Mouse (Mus musculus): Measurements from ENCODE around the gene Mtmr14. TPM values are rescaled to one million over a fixed set of nuclear protein-coding genes. Genes with fewer than 3 reads are reported as not detected.

Gene Mtmr14
- polyA plus RNA-seq, 1 experiment from 2014 or later: 40.1 TPM

DNA sequence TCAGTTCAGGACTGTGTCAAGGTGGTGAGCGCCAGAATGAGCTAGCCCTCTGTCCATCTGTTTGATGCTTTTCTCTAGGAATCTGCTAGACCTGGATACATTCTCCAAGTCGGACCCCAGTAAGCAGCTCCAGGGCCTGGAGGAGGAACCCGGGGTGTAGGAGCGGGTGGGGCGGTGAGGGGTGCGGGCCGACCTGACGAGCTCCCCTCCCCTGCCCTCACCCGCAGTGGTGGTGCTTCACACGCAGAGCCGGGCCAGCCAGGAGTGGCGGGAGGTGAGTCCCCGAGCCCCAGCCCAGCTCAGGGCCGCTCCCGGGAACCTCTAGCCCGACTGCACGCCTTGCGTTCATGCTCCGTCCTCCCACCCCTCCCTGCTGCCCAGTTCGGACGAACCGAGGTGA, 45.3 kb downstream of the Mtmr14 start:
- Histone ChIP-seq H3K27me3 (replicated peaks) (peaks cover 32% of the 10 kb centered on the region), H3K27ac (no peak overlapping the region), H3K9me3 (no peaks in the 10 kb centered on the region), H3K4me3 (peak overlapping the region; percentile 30), H3K36me3 (replicated peaks) (peaks cover 3% of the 10 kb centered on the region; the same call in 1 of the 2 replicates), H3K4me1 (peaks cover 16% of the 10 kb centered on the region), H3K4me2 (peak overlapping the region; percentile 58), H3K9ac (peak overlapping the region; percentile 27; the same call in 1 of the 2 replicates)
- 2% methylated on average over 22 of the region's 22 CpGs for WGBS
- peak; percentile 35 for ATAC-seq (replicated peaks)

DNA sequence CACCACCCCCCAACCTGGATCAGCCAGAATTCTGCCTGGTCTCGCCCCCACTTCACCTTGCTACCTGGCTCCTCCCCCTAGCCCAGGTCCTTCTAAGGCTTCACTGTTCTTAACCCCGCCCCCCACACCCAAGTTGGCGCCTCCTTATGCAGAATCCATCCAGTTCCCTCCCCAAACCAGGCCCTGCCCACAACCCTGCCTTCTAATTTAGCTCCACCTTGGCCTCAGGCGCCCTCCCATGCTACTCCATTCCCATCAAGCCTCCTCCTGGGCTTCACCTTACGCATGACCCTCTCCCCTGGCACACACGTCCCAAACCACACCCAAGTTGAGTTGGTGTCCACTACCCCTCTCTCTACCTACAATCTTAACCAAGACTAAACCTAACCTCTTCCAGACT, 45.9 kb downstream of the Mtmr14 start:
- ATAC-seq (replicated peaks): 0 out of 2 replicates have a peak, but pooled peaks have one; percentile 7
- H3K4me1 ChIP-seq: peaks cover 16% of the 10 kb centered on the region
- peaks cover 32% of the 10 kb centered on the region for H3K27me3 ChIP-seq (replicated peaks)
- H3K36me3 ChIP-seq (replicated peaks): peaks cover 3% of the 10 kb centered on the region; the same call in 1 of the 2 replicates
- H3K4me3 ChIP-seq: peak overlapping the region; percentile 30; the same call in 1 of the 2 replicates
- no peak overlapping the region for H3K9ac ChIP-seq
- no peaks in the 10 kb centered on the region for H3K9me3 ChIP-seq
- H3K27ac ChIP-seq: no peak overlapping the region
- H3K4me2 ChIP-seq: peak overlapping the region; percentile 58
- 8% methylated on average over 6 of the region's 6 CpGs for WGBS

DNA sequence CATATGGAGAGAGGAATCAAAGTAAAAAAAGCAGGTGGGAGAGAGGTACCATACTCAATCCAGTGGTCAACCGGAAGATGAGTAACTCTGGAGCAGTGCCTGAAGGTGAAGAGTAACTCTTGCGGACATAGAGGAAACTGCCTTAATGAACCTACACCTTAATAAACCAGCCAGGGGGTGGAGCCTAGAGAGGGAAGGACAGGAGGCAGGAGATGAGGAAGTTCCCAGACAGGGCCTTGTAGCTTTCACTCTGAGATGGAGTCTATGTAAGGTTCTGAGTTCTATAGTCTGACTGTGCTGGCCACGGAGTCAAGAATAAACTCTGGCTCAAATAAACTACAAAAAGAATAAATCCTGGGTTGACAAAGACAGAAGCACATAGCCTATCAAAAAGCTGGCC, 47.3 kb downstream of the Mtmr14 start:
- Histone ChIP-seq H3K4me2 (no peak overlapping the region), H3K9ac (no peak overlapping the region), H3K36me3 (replicated peaks) (peaks cover 3% of the 10 kb centered on the region; the same call in 1 of the 2 replicates), H3K9me3 (no peaks in the 10 kb centered on the region), H3K27ac (no peak overlapping the region), H3K27me3 (replicated peaks) (peaks cover 32% of the 10 kb centered on the region), H3K4me1 (peaks cover 16% of the 10 kb centered on the region), H3K4me3 (no peak overlapping the region)
- WGBS: 79% methylated on average over 3 of the region's 3 CpGs
- ATAC-seq (replicated peaks): no peak

DNA sequence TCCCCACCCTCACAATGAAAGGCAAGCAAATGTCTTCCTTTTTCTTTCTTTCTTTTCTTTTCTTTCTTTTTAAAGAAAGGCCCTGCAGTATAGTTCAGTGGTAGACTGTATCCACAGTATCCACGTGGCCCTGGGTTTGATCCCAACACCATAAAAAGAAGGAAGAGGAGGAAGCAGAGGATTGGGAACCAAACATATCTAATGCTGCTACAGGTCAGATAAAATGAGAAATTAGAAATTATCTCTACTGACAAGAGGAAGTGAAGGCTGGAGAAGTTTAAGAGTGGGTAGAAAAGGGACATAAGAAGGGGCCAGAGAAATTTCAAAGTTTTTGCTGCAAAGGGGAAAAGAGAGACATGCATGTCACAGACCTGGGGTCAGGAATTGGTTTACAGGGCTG, 48.7 kb downstream of the Mtmr14 start:
- Histone ChIP-seq H3K9me3 (no peaks in the 10 kb centered on the region), H3K4me1 (peaks cover 16% of the 10 kb centered on the region), H3K36me3 (replicated peaks) (no peaks in the 10 kb centered on the region), H3K9ac (no peak overlapping the region), H3K27me3 (replicated peaks) (peaks cover 32% of the 10 kb centered on the region), H3K4me3 (no peak overlapping the region), H3K27ac (no peak overlapping the region), H3K4me2 (no peak overlapping the region)
- no peak for ATAC-seq (replicated peaks)
- 64% methylated on average over 1 of the region's 1 CpGs for WGBS

DNA sequence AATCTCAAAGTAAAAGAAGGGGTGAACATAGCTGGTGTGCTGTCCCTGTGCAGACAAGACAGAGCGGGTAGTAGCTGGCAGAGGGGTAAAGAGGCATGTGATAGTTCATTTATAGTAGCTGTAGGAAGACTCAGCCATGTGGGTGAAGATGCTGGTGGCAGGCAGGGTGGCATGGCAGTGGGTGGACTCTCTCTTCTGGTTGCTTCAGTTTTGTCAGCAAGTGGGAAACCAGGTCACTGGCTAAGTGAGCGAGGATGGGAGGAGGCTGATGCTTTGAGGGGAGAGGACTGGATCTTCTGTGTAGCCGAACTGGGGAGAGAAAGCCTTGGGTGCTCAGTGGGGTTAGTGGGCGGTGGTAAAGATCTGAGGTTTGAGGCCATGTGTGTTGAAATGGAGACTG, 49.6 kb downstream of the Mtmr14 start:
- H3K4me2 ChIP-seq: no peak overlapping the region
- peaks cover 10% of the 10 kb centered on the region for H3K4me1 ChIP-seq
- no peaks in the 10 kb centered on the region for H3K9me3 ChIP-seq
- H3K9ac ChIP-seq: no peak overlapping the region
- no peak overlapping the region for H3K4me3 ChIP-seq
- WGBS: 65% methylated on average over 4 of the region's 4 CpGs
- no peaks in the 10 kb centered on the region for H3K36me3 ChIP-seq (replicated peaks)
- no peak overlapping the region for H3K27ac ChIP-seq
- peaks cover 23% of the 10 kb centered on the region for H3K27me3 ChIP-seq (replicated peaks)
- no peak for ATAC-seq (replicated peaks)

DNA sequence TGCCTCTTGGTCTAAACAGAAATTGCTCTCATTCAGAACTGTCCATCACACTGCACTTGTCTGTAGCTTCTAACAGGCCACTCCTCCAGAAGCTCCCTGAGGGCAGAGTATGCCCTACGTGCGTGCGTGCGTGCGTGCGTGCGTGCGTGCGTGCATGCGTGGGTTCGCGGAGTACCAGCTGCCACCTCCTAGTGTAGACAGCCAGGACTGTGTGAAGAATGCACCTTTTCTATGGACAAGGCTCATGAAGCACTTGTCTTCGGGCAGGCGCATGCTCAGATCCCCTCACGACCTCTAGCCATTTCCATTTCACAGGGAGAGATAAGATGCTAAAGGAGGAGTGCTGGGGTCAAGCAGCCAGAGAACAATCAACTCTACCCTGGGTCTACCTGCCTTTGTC, 51.7 kb downstream of the Mtmr14 start:
- Histone ChIP-seq H3K36me3 (replicated peaks) (no peaks in the 10 kb centered on the region), H3K27ac (no peak overlapping the region), H3K9me3 (no peaks in the 10 kb centered on the region), H3K4me1 (no peaks in the 10 kb centered on the region), H3K4me3 (no peak overlapping the region), H3K4me2 (no peak overlapping the region), H3K27me3 (replicated peaks) (peaks cover 4% of the 10 kb centered on the region), H3K9ac (no peak overlapping the region)
- ATAC-seq (replicated peaks): no peak
- 95% methylated on average over 15 of the region's 15 CpGs for WGBS

DNA sequence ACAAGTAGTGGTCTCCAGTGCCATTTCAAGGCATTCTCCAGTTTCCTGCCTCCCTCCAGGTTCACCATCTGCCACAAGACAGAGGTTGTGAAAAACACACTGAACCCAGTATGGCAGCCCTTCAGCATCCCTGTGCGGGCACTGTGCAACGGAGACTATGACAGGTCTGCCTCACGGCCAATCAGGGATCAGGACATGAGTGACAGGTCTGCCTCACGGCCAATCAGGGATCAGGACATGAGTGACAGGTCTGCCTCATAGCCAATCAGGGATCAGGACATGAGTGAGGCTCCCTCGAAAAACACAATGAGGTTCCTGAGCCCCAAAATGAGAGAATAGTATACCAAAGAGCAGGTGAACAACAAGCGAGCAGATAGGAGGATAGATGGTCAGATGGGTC, 52.7 kb downstream of the Mtmr14 start:
- no peak overlapping the region for H3K27ac ChIP-seq
- H3K9me3 ChIP-seq: no peaks in the 10 kb centered on the region
- H3K4me2 ChIP-seq: no peak overlapping the region
- no peak overlapping the region for H3K4me3 ChIP-seq
- H3K27me3 ChIP-seq (replicated peaks): no peaks in the 10 kb centered on the region; the same call in 1 of the 2 replicates
- WGBS: 79% methylated on average over 6 of the region's 6 CpGs
- ATAC-seq (replicated peaks): no peak
- no peaks in the 10 kb centered on the region for H3K36me3 ChIP-seq (replicated peaks)
- H3K4me1 ChIP-seq: no peaks in the 10 kb centered on the region
- H3K9ac ChIP-seq: no peak overlapping the region

DNA sequence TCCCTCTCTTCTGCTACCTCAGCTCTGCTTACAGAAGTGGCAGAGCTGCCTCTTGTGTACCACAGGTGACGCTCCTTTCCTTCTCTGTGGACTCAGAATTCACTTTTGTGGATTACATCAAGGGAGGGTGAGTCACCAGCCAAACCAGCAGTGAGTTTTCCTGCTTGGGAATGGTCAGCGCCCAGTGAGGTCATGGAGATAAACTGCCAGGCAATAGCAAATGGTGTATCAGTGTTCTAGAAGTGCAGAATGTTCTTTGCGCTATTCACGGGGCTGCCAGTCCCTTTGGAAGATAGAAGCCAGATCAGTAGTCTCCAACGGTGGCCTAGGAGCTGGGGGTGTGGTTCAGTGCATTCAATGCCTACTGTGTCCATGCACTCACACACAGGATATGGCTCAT, 55.3 kb downstream of the Mtmr14 start:
- Histone ChIP-seq H3K27ac (no peak overlapping the region), H3K4me3 (no peak overlapping the region), H3K4me1 (no peaks in the 10 kb centered on the region), H3K9ac (no peak overlapping the region), H3K27me3 (replicated peaks) (no peaks in the 10 kb centered on the region), H3K36me3 (replicated peaks) (no peaks in the 10 kb centered on the region), H3K4me2 (no peak overlapping the region), H3K9me3 (no peaks in the 10 kb centered on the region)
- WGBS: 79% methylated on average over 5 of the region's 5 CpGs
- ATAC-seq (replicated peaks): no peak

DNA sequence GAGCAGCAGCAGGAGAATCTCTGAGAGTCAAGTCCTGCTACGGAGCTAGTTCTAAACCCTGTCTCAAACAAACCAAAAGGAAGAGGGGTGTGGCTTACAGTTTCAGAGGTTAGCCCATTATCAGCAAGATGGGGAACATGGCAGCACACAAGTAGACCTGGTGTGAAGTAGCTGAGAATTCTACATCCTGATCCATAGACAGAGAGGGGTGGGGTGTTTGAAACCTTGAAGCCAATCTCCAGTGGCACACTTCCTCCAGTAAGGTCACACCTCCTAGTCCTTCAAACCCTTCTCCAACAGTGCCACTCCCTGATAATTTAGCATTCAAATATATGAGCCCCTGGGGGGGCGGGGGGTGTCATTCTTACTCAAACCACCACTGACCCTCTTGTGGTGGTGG, 58.4 kb downstream of the Mtmr14 start:
- Histone ChIP-seq H3K4me1 (no peaks in the 10 kb centered on the region), H3K9me3 (no peaks in the 10 kb centered on the region), H3K4me3 (no peak overlapping the region), H3K27ac (no peak overlapping the region), H3K36me3 (replicated peaks) (no peaks in the 10 kb centered on the region), H3K27me3 (replicated peaks) (no peaks in the 10 kb centered on the region), H3K9ac (no peak overlapping the region), H3K4me2 (no peak overlapping the region)
- 91% methylated on average over 2 of the region's 2 CpGs for WGBS
- no peak for ATAC-seq (replicated peaks)

DNA sequence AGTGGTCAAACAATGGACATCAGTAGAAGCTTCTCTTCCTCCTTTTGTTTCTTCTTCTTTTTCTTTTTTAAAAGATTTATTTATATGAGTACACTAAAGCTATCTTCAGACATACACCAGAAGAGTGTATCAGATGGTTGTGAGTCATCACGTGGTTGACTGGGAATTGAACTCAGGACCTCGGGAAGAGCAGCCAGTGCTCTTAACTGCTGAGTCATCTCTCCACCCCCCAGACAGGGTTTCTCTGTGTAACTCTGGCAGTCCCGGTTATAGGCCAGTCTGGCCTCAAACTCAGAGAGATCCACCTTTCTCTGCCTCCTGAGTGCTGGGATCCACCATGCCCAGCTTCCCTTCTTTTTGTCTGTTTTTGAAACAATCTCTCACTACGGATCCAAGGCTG, 59.0 kb downstream of the Mtmr14 start:
- no peaks in the 10 kb centered on the region for H3K4me1 ChIP-seq
- no peaks in the 10 kb centered on the region for H3K9me3 ChIP-seq
- WGBS: 70% methylated on average over 4 of the region's 4 CpGs
- no peaks in the 10 kb centered on the region for H3K36me3 ChIP-seq (replicated peaks)
- ATAC-seq (replicated peaks): no peak
- no peak overlapping the region for H3K4me3 ChIP-seq
- no peak overlapping the region for H3K9ac ChIP-seq
- H3K27me3 ChIP-seq (replicated peaks): no peaks in the 10 kb centered on the region
- no peak overlapping the region for H3K4me2 ChIP-seq
- no peak overlapping the region for H3K27ac ChIP-seq

DNA sequence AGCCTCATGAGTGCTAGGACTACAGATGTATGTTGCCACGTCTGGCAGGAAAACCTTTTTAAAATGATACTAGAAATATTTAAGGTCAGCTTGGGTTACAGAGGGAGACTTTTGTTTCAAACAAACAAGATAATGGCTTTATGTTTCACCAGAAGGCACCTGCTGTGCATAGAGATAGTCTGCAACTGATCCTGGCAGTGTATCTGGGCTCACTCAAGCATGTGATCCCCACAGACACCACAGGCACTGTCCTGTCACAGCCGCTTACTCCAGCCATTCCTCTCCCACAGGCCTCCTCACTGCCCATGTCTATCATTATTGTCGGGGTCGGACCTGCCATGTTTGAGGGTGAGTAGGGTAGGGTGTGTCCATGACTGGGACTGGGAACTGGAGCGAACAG, 63.7 kb downstream of the Mtmr14 start:
- Histone ChIP-seq H3K9me3 (no peaks in the 10 kb centered on the region), H3K9ac (no peak overlapping the region)
- 79% methylated on average over 5 of the region's 5 CpGs for WGBS

DNA sequence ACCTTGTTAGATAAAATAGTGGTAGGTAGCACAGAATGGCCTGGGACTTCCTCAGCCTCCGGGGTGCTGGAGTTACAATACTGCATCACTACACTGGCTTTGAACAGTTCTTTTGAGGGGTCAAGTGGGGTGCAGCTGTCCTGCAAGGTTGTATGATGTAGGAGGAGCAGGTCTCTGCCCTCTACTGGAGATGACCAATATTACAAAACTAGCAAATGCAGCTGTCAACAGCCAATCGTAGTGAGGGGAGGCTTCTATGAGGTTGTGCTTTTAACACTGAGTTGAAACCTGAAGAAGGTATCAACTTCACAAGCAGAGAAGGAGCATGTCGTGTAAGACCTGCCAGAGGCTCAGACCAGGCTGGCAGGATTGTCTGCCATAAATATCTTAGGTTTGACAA, 64.6 kb downstream of the Mtmr14 start:
- WGBS: 24% methylated on average over 3 of the region's 3 CpGs
- H3K9me3 ChIP-seq: no peaks in the 10 kb centered on the region
- no peak overlapping the region for H3K4me3 ChIP-seq
- H3K27ac ChIP-seq: no peak overlapping the region
- H3K27me3 ChIP-seq (replicated peaks): no peaks in the 10 kb centered on the region
- H3K4me2 ChIP-seq: no peak overlapping the region
- peaks cover 6% of the 10 kb centered on the region for H3K4me1 ChIP-seq
- no peak overlapping the region for H3K9ac ChIP-seq
- no peak for ATAC-seq (replicated peaks)
- no peaks in the 10 kb centered on the region for H3K36me3 ChIP-seq (replicated peaks)

More for the DNA sequence above, 63.7 kb downstream of the Mtmr14 start:
- Histone ChIP-seq H3K27ac (no peak overlapping the region), H3K4me2 (no peak overlapping the region), H3K4me3 (no peak overlapping the region), H3K27me3 (replicated peaks) (no peaks in the 10 kb centered on the region), H3K36me3 (replicated peaks) (no peaks in the 10 kb centered on the region), H3K4me1 (peaks cover 6% of the 10 kb centered on the region)
- no peak for ATAC-seq (replicated peaks)

DNA sequence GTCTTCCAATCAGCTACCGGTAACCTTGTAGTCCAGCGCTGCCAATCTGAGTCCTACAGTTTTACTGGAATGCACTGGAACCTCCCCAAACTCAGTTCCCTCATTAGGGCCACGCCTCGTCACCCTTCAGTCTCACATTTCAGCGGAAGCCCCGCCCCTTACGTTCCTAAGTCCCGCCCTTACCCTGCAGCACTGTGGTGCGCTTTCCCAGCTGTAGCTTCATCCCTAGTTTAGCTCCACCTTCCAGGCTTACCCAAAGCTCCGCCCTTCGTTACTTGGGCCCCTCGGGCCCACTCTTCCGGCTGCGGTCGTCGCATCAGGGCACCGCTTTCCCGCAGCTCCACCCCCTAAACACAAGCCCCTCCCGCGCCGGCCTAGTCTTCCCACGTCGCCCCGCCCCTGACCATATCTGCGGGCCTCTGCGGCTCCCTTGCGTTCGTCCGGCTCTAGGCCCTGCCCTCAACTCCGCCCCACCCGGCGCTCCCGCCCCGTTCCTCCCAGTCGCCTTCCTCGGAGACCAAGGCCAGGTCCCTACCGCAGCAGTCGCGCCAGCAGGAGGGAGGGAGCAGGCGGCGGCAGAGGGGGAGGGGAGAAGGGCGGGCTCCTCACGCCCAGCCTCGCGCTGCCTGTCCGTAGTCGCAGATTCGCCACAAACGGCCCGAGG, 68.8 kb downstream of the Mtmr14 start:
- H3K27ac ChIP-seq: peak overlapping the region; percentile 93

More for the DNA sequence above, 68.8 kb downstream of the Mtmr14 start:
- peaks cover 23% of the 10 kb centered on the region for H3K4me1 ChIP-seq
- peak overlapping the region; percentile 91 for H3K4me2 ChIP-seq
- peak; percentile 98 for ATAC-seq (replicated peaks)
- peak overlapping the region; percentile 93 for H3K9ac ChIP-seq
- no peaks in the 10 kb centered on the region for H3K9me3 ChIP-seq
- peak overlapping the region; percentile 83 for H3K4me3 ChIP-seq
- H3K36me3 ChIP-seq (replicated peaks): peaks cover 3% of the 10 kb centered on the region; the same call in 1 of the 2 replicates
- WGBS: 1% methylated on average over 50 of the region's 50 CpGs
- H3K27me3 ChIP-seq (replicated peaks): no peaks in the 10 kb centered on the region

Data from midbrain, embryonic 15.5 days (tissue).